Mouse (Mus musculus): ENCODE data around the gene Noa1. TPM values are rescaled to one million over a fixed set of nuclear protein-coding genes. Genes with fewer than 3 reads are reported as not detected.

Noa1 gene
- total and polyA plus RNA-seq, 3 experiments: 12.2 to 21.3 (median 19.7) TPM

- no peak for DNase-seq
Measured at GRCm38 (mm10) chr5:77273151-77273550, 36.7 kb downstream of the Noa1 start.

GRCm38 (mm10) chr5:77269399-77269798, 40.5 kb downstream of the Noa1 start:
- intact Hi-C loops (cut with DNase I): no loop called here
- 81% methylated on average over 8 of the region's 8 CpGs for WGBS
- no peak for DNase-seq
- Histone ChIP-seq H3K27ac (no peak overlapping the region), H3K27me3 (ENCODE audit: control insufficient read depth, insufficient read depth, low read length) (no peaks in the 10 kb centered on the region), H3K9ac (ENCODE audit: low read depth, low read length) (no peak overlapping the region), H3K4me1 (ENCODE audit: control insufficient read depth, insufficient read depth, low read length) (peaks cover 3% of the 10 kb centered on the region), H3K36me3 (ENCODE audit: control insufficient read depth, insufficient read depth, low read length) (no peaks in the 10 kb centered on the region), H3K4me3 (no peak overlapping the region), H3K79me2 (replicated peaks; ENCODE audit: control insufficient read depth, insufficient read depth, low read length) (peaks cover 8% of the 10 kb centered on the region)
- TF ChIP-seq CTCF (IDR thresholded peaks at IDR 0.05) (peak; percentile 55), EP300 (IDR thresholded peaks at IDR 0.05; ENCODE audit: insufficient read depth, low read depth, low read length) (no peak), POLR2A (IDR thresholded peaks at IDR 0.05; ENCODE audit: insufficient read depth, low read depth, low read length) (no peak)

More at GRCm38 (mm10) chr5:77273151-77273550, 36.7 kb downstream of the Noa1 start:
- Histone ChIP-seq H3K27ac (no peak overlapping the region), H3K27me3 (ENCODE audit: control insufficient read depth, insufficient read depth, low read length) (no peaks in the 10 kb centered on the region), H3K4me1 (ENCODE audit: control insufficient read depth, insufficient read depth, low read length) (peaks cover 1% of the 10 kb centered on the region; the same call in 1 of the 2 replicates), H3K9ac (ENCODE audit: low read depth, low read length) (no peak overlapping the region), H3K36me3 (ENCODE audit: control insufficient read depth, insufficient read depth, low read length) (no peaks in the 10 kb centered on the region), H3K79me2 (replicated peaks; ENCODE audit: control insufficient read depth, insufficient read depth, low read length) (peaks cover 11% of the 10 kb centered on the region), H3K4me3 (no peak overlapping the region)
- TF ChIP-seq POLR2A (IDR thresholded peaks at IDR 0.05; ENCODE audit: insufficient read depth, low read depth, low read length) (no peak), CTCF (IDR thresholded peaks at IDR 0.05) (no peak)
- WGBS: 73% methylated on average over 7 of the region's 7 CpGs
- intact Hi-C loops (cut with DNase I): no loop called here

- Histone ChIP-seq H3K79me2 (replicated peaks; ENCODE audit: control insufficient read depth, insufficient read depth, low read length) (peaks cover 7% of the 10 kb centered on the region), H3K4me3 (no peak overlapping the region), H3K9ac (ENCODE audit: low read depth, low read length) (no peak overlapping the region), H3K36me3 (ENCODE audit: control insufficient read depth, insufficient read depth, low read length) (no peaks in the 10 kb centered on the region), H3K4me1 (ENCODE audit: control insufficient read depth, insufficient read depth, low read length) (peaks cover 3% of the 10 kb centered on the region), H3K27me3 (ENCODE audit: control insufficient read depth, insufficient read depth, low read length) (no peaks in the 10 kb centered on the region), H3K27ac (no peak overlapping the region)
- no peak for DNase-seq
- intact Hi-C loops (cut with DNase I): no loop called here
- TF ChIP-seq EP300 (IDR thresholded peaks at IDR 0.05; ENCODE audit: insufficient read depth, low read depth, low read length): no peak
- no peak for TF ChIP-seq CTCF (IDR thresholded peaks at IDR 0.05)
- TF ChIP-seq POLR2A (IDR thresholded peaks at IDR 0.05; ENCODE audit: insufficient read depth, low read depth, low read length): no peak
- WGBS: 94% methylated on average over 30 of the region's 30 CpGs
Measured at GRCm38 (mm10) chr5:77267957-77268624, 41.8 kb downstream of the Noa1 start.

GRCm38 (mm10) chr5:77267441-77267840, 42.4 kb downstream of the Noa1 start:
- TF ChIP-seq CTCF (IDR thresholded peaks at IDR 0.05) (no peak), POLR2A (IDR thresholded peaks at IDR 0.05; ENCODE audit: insufficient read depth, low read depth, low read length) (no peak), EP300 (IDR thresholded peaks at IDR 0.05; ENCODE audit: insufficient read depth, low read depth, low read length) (no peak)
- Histone ChIP-seq H3K27ac (no peak overlapping the region), H3K36me3 (ENCODE audit: control insufficient read depth, insufficient read depth, low read length) (no peaks in the 10 kb centered on the region), H3K4me1 (ENCODE audit: control insufficient read depth, insufficient read depth, low read length) (peaks cover 3% of the 10 kb centered on the region), H3K79me2 (replicated peaks; ENCODE audit: control insufficient read depth, insufficient read depth, low read length) (peaks cover 6% of the 10 kb centered on the region), H3K9ac (ENCODE audit: low read depth, low read length) (no peak overlapping the region), H3K27me3 (ENCODE audit: control insufficient read depth, insufficient read depth, low read length) (no peaks in the 10 kb centered on the region), H3K4me3 (no peak overlapping the region)
- 56% methylated on average over 4 of the region's 4 CpGs for WGBS
- no peak for DNase-seq
- intact Hi-C loops (cut with DNase I): no loop called here

- no peak for TF ChIP-seq CTCF (IDR thresholded peaks at IDR 0.05)
- no peak for TF ChIP-seq POLR2A (IDR thresholded peaks at IDR 0.05; ENCODE audit: insufficient read depth, low read depth, low read length)
- TF ChIP-seq EP300 (IDR thresholded peaks at IDR 0.05; ENCODE audit: insufficient read depth, low read depth, low read length): no peak
- Histone ChIP-seq H3K4me3 (peak overlapping the region; percentile 91), H3K79me2 (replicated peaks; ENCODE audit: control insufficient read depth, insufficient read depth, low read length) (peaks cover 6% of the 10 kb centered on the region), H3K27me3 (ENCODE audit: control insufficient read depth, insufficient read depth, low read length) (no peaks in the 10 kb centered on the region), H3K27ac (peak overlapping the region; percentile 83), H3K9ac (ENCODE audit: low read depth, low read length) (peak overlapping the region; percentile 79), H3K4me1 (ENCODE audit: control insufficient read depth, insufficient read depth, low read length) (peaks cover 3% of the 10 kb centered on the region), H3K36me3 (ENCODE audit: control insufficient read depth, insufficient read depth, low read length) (no peaks in the 10 kb centered on the region)
- DNase-seq: no peak
- WGBS: 4% methylated on average over 11 of the region's 11 CpGs
- intact Hi-C loops (cut with DNase I): no loop called here
Measured at GRCm38 (mm10) chr5:77266886-77267401, 42.9 kb downstream of the Noa1 start.
